Mouse (Mus musculus) MN1 (cell line): ENCODE data around the gene Cradd.

Experiments used
- DNase-seq: peaks from one replicate; pipeline ENCODE4 v3.0.0-alpha.2; 2016; ENCODE audit warnings: low spot score

The Cradd gene

GRCm38 (mm10) chr10:95332596-95332995 lies 8.7 kb upstream of the Cradd start:
- no peak for DNase-seq

GRCm38 (mm10) chr10:95330375-95331363 lies 6.7 kb upstream of the Cradd start:
- peak; percentile 85 for DNase-seq

- DNase-seq = no peak
Measured at GRCm38 (mm10) chr10:95329884-95330283, 6.0 kb upstream of the Cradd start.

- no peak for DNase-seq
Measured at GRCm38 (mm10) chr10:95324278-95324631, 322 bp upstream of the Cradd start.

- DNase-seq = no peak
Measured at GRCm38 (mm10) chr10:95322076-95323070, 1.6 kb downstream of the Cradd start.

GRCm38 (mm10) chr10:95319001-95319400 lies 4.9 kb downstream of the Cradd start:
- DNase-seq = no peak

GRCm38 (mm10) chr10:95318392-95318708 lies 5.6 kb downstream of the Cradd start:
- no peak for DNase-seq

- no peak for DNase-seq
Measured at GRCm38 (mm10) chr10:95317581-95318391, 6.1 kb downstream of the Cradd start.

- DNase-seq = no peak
Measured at GRCm38 (mm10) chr10:95317091-95317490, 6.8 kb downstream of the Cradd start.

- no peak for DNase-seq
Measured at GRCm38 (mm10) chr10:95316675-95317074, 7.3 kb downstream of the Cradd start.

GRCm38 (mm10) chr10:95315801-95316474 lies 8.0 kb downstream of the Cradd start:
- DNase-seq = peak; percentile 87

GRCm38 (mm10) chr10:95315321-95315720 lies 8.6 kb downstream of the Cradd start:
- no peak for DNase-seq

GRCm38 (mm10) chr10:95314019-95314418 lies 9.9 kb downstream of the Cradd start:
- no peak for DNase-seq

- DNase-seq = no peak
Measured at GRCm38 (mm10) chr10:95313524-95313923, 10.4 kb downstream of the Cradd start.

GRCm38 (mm10) chr10:95310688-95311441 lies 13.1 kb downstream of the Cradd start:
- DNase-seq = no peak

GRCm38 (mm10) chr10:95309412-95310322 lies 14.3 kb downstream of the Cradd start:
- DNase-seq = no peak

GRCm38 (mm10) chr10:95308991-95309390 lies 14.9 kb downstream of the Cradd start:
- no peak for DNase-seq

- DNase-seq = no peak
Measured at GRCm38 (mm10) chr10:95307916-95308315, 16.0 kb downstream of the Cradd start.

- no peak for DNase-seq
Measured at GRCm38 (mm10) chr10:95306824-95307552, 16.9 kb downstream of the Cradd start.
